Mouse (Mus musculus) hindbrain, embryonic 10.5 days (tissue): ENCODE data around the gene Lrch1. TPM values are rescaled to one million over a fixed set of nuclear protein-coding genes. Genes with fewer than 3 reads are reported as not detected.

Source experiments
- DNase-seq: peaks from one replicate; pipeline ENCODE4 v3.0.0-alpha.2; 2017; ENCODE audit warnings: low spot score
- H3K27ac ChIP-seq: fragments of 300-500 bp; sonication (generic); 2 replicates; pipeline ENCODE4 v1.5.1; 2016; ENCODE audit warnings: mild to moderate bottlenecking, moderate library complexity
- H3K27me3 ChIP-seq: fragments of 300-500 bp; sonication (generic); 2 replicates; pipeline ENCODE4 v1.6.1; 2016; ENCODE audit warnings: mild to moderate bottlenecking; ENCODE audit not compliant: poor library complexity, insufficient read depth, severe bottlenecking
- H3K36me3 ChIP-seq: fragments of 300-500 bp; sonication (generic); 2 replicates; pipeline ENCODE4 v1.6.1; 2016; ENCODE audit warnings: mild to moderate bottlenecking, moderate library complexity
- H3K4me1 ChIP-seq: fragments of 300-500 bp; sonication (generic); replicated peaks from 2 replicates; pipeline ENCODE4 v1.6.1; 2016; ENCODE audit warnings: mild to moderate bottlenecking
- H3K4me3 ChIP-seq: fragments of 300-500 bp; sonication (generic); 2 replicates; pipeline ENCODE4 v1.5.1; 2016; ENCODE audit warnings: mild to moderate bottlenecking, moderate library complexity
- H3K9me3 ChIP-seq: fragments of 300-500 bp; sonication (generic); 2 replicates; pipeline ENCODE4 v1.6.1; 2016; ENCODE audit warnings: mild to moderate bottlenecking, moderate library complexity
- WGBS: fragments of 180-500 bp; shearing (Covaris S2); methylation state at CpG from one replicate; pipeline ENCODE4 v1.1.7; 2016; 5-methylcytosine and 5-hydroxymethylcytosine counted together
- polyA plus RNA-seq: library from polyadenylated mRNA; unstranded; fragments of >200 nt; fragmentation: Nextera tagmentation; extraction: Ambion mirVana; gene quantifications from 2 replicates; pipeline ENCODE4 v1.2.1, GENCODE M21; 2016

The Lrch1 gene
- polyA plus RNA-seq, 1 experiment from 2014 or later, result 8.2 TPM

GRCm38 (mm10) chr14:74822757-74823680, 124.7 kb downstream of the Lrch1 start:
- no peak overlapping the region for H3K4me3 ChIP-seq
- H3K4me1 ChIP-seq, result peaks cover 5% of the 10 kb centered on the region; the same call in 1 of the 2 replicates
- 80% methylated on average over 7 of the region's 7 CpGs for WGBS
- H3K36me3 ChIP-seq, result 0 out of 2 replicates have a peak, but pooled peaks cover 12% of the 10 kb centered on the region
- no peaks in the 10 kb centered on the region for H3K27me3 ChIP-seq
- no peak for DNase-seq
- H3K27ac ChIP-seq, result no peak overlapping the region
- no peaks in the 10 kb centered on the region for H3K9me3 ChIP-seq

- 50% methylated on average over 2 of the region's 2 CpGs for WGBS
- no peak overlapping the region for H3K4me3 ChIP-seq
- no peaks in the 10 kb centered on the region for H3K27me3 ChIP-seq
- no peak for DNase-seq
- H3K36me3 ChIP-seq, result 0 out of 2 replicates have a peak, but pooled peaks cover 12% of the 10 kb centered on the region
- peaks cover 5% of the 10 kb centered on the region; the same call in 1 of the 2 replicates for H3K4me1 ChIP-seq
- H3K27ac ChIP-seq, result no peak overlapping the region
- no peaks in the 10 kb centered on the region for H3K9me3 ChIP-seq
Observed at GRCm38 (mm10) chr14:74822048-74822447, 125.6 kb downstream of the Lrch1 start.

- H3K36me3 ChIP-seq, result 0 out of 2 replicates have a peak, but pooled peaks cover 9% of the 10 kb centered on the region
- H3K4me1 ChIP-seq, result peaks cover 14% of the 10 kb centered on the region
- 86% methylated on average over 11 of the region's 11 CpGs for WGBS
- H3K27ac ChIP-seq, result no peak overlapping the region
- no peak overlapping the region for H3K4me3 ChIP-seq
- no peaks in the 10 kb centered on the region for H3K9me3 ChIP-seq
- no peak for DNase-seq
- H3K27me3 ChIP-seq, result no peaks in the 10 kb centered on the region
Observed at GRCm38 (mm10) chr14:74820180-74820813, 127.4 kb downstream of the Lrch1 start.

GRCm38 (mm10) chr14:74816705-74817104, 131.0 kb downstream of the Lrch1 start:
- no peaks in the 10 kb centered on the region for H3K27me3 ChIP-seq
- DNase-seq, result no peak
- no peak overlapping the region for H3K4me3 ChIP-seq

GRCm38 (mm10) chr14:74814848-74815789, 132.6 kb downstream of the Lrch1 start:
- 88% methylated on average over 17 of the region's 17 CpGs for WGBS
- H3K27ac ChIP-seq, result no peak overlapping the region

More at GRCm38 (mm10) chr14:74816705-74817104, 131.0 kb downstream of the Lrch1 start:
- no peak overlapping the region for H3K27ac ChIP-seq
- H3K36me3 ChIP-seq, result 0 out of 2 replicates have a peak, but pooled peaks cover 4% of the 10 kb centered on the region
- 37% methylated on average over 6 of the region's 6 CpGs for WGBS
- H3K4me1 ChIP-seq, result peaks cover 20% of the 10 kb centered on the region
- H3K9me3 ChIP-seq, result no peaks in the 10 kb centered on the region

GRCm38 (mm10) chr14:74811617-74812016, 136.1 kb downstream of the Lrch1 start:
- WGBS, result 70% methylated on average over 11 of the region's 11 CpGs

More at GRCm38 (mm10) chr14:74814848-74815789, 132.6 kb downstream of the Lrch1 start:
- DNase-seq, result no peak
- H3K36me3 ChIP-seq, result peaks cover 11% of the 10 kb centered on the region
- H3K27me3 ChIP-seq, result no peaks in the 10 kb centered on the region
- no peaks in the 10 kb centered on the region for H3K9me3 ChIP-seq
- peaks cover 20% of the 10 kb centered on the region for H3K4me1 ChIP-seq
- H3K4me3 ChIP-seq, result no peak overlapping the region

GRCm38 (mm10) chr14:74801961-74802360, 145.7 kb downstream of the Lrch1 start:
- Histone ChIP-seq H3K4me3 (no peak overlapping the region), H3K4me1 (peaks cover 13% of the 10 kb centered on the region), H3K9me3 (peaks cover 12% of the 10 kb centered on the region; the same call in 1 of the 2 replicates), H3K27me3 (no peaks in the 10 kb centered on the region), H3K27ac (no peak overlapping the region), H3K36me3 (peaks cover 48% of the 10 kb centered on the region)
- 82% methylated on average over 1 of the region's 1 CpGs for WGBS
- DNase-seq, result no peak

More at GRCm38 (mm10) chr14:74811617-74812016, 136.1 kb downstream of the Lrch1 start:
- no peak overlapping the region for H3K4me3 ChIP-seq
- H3K27me3 ChIP-seq, result no peaks in the 10 kb centered on the region
- no peak for DNase-seq
- no peaks in the 10 kb centered on the region for H3K9me3 ChIP-seq
- H3K27ac ChIP-seq, result no peak overlapping the region; the same call in 1 of the 2 replicates
- peaks cover 20% of the 10 kb centered on the region for H3K36me3 ChIP-seq
- H3K4me1 ChIP-seq, result peaks cover 16% of the 10 kb centered on the region

GRCm38 (mm10) chr14:74798063-74798890, 149.4 kb downstream of the Lrch1 start:
- Histone ChIP-seq H3K4me1 (peaks cover 14% of the 10 kb centered on the region), H3K27me3 (no peaks in the 10 kb centered on the region), H3K4me3 (no peak overlapping the region), H3K27ac (peak overlapping the region; percentile 77; the same call in 1 of the 2 replicates), H3K9me3 (peaks cover 12% of the 10 kb centered on the region; the same call in 1 of the 2 replicates), H3K36me3 (peaks cover 27% of the 10 kb centered on the region)
- peak; percentile 16 for DNase-seq
- 73% methylated on average over 16 of the region's 16 CpGs for WGBS

GRCm38 (mm10) chr14:74797386-74798062, 150.2 kb downstream of the Lrch1 start:
- H3K27ac ChIP-seq, result peak overlapping the region; percentile 77; the same call in 1 of the 2 replicates
- H3K4me3 ChIP-seq, result no peak overlapping the region
- H3K4me1 ChIP-seq, result peaks cover 19% of the 10 kb centered on the region
- DNase-seq, result no peak
- 78% methylated on average over 10 of the region's 10 CpGs for WGBS
- H3K27me3 ChIP-seq, result no peaks in the 10 kb centered on the region
- H3K9me3 ChIP-seq, result peaks cover 12% of the 10 kb centered on the region; the same call in 1 of the 2 replicates
- H3K36me3 ChIP-seq, result peaks cover 19% of the 10 kb centered on the region

GRCm38 (mm10) chr14:74794931-74795330, 152.7 kb downstream of the Lrch1 start:
- no peak for DNase-seq
- no peaks in the 10 kb centered on the region for H3K27me3 ChIP-seq
- H3K4me3 ChIP-seq, result no peak overlapping the region
- peaks cover 34% of the 10 kb centered on the region for H3K4me1 ChIP-seq
- H3K9me3 ChIP-seq, result no peaks in the 10 kb centered on the region
- no peaks in the 10 kb centered on the region for H3K36me3 ChIP-seq
- no peak overlapping the region for H3K27ac ChIP-seq
- WGBS, result 76% methylated on average over 12 of the region's 12 CpGs

GRCm38 (mm10) chr14:74792793-74793192, 154.9 kb downstream of the Lrch1 start:
- H3K4me3 ChIP-seq, result no peak overlapping the region
- H3K4me1 ChIP-seq, result peaks cover 34% of the 10 kb centered on the region
- no peaks in the 10 kb centered on the region for H3K9me3 ChIP-seq
- no peaks in the 10 kb centered on the region for H3K27me3 ChIP-seq
- H3K36me3 ChIP-seq, result no peaks in the 10 kb centered on the region
- WGBS, result 83% methylated on average over 6 of the region's 6 CpGs
- DNase-seq, result no peak
- no peak overlapping the region for H3K27ac ChIP-seq
